Mouse (Mus musculus) liver, postnatal 0 days (tissue): Measurements from ENCODE around the gene Rflna.

Experiments
- CTCF ChIP-seq: sonication (generic); IDR thresholded peaks from 2 replicates; pipeline ENCODE4 v1.5.1; 2016; ENCODE audit warnings: antibody characterized with exemption, low read depth
- EP300 ChIP-seq: IDR thresholded peaks from 2 replicates; pipeline ENCODE4 v1.6.1; 2016; ENCODE audit warnings: antibody characterized with exemption, low read depth, mild to moderate bottlenecking

GRCm38 (mm10) chr5:124969790-124970189 is 33.2 kb upstream of the Rflna start:
- TF ChIP-seq EP300 (no peak), CTCF (no peak)
